Mouse (Mus musculus) kidney, adult 18-20 months (tissue): ENCODE measurements around the gene Thoc2.
"Not testable (repeated sequence)": the region's sequence is repeated elsewhere in the genome, so short reads cannot be mapped to it uniquely, and the experiment has no call there.

Experiments used
- DNase-seq: peaks from one replicate; pipeline ENCODE4 v3.0.0; 2021

Thoc2 gene

DNA sequence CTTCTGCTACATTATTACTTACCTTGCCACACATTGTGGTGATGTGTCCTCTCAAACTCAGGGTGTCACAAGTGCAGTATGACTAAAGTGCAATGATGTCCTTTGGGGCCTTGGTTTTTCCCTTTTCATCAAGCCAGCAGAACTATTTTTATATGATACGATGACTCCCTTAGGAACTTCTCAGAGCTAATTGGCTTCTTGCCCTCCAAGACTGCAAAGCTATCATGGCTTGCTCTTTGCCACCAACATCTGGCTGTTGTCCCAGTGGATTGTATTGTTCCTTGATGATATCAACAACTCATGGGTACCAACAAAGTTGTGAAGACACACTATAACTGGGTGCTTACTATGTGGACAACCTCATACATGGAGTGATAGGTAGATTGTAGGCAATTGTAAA is at the start of gene Thoc2:
Thoc2 (minus strand) TSS at position 101 of the 400 bp plus-strand sequence.
- DNase-seq = no peak

DNA sequence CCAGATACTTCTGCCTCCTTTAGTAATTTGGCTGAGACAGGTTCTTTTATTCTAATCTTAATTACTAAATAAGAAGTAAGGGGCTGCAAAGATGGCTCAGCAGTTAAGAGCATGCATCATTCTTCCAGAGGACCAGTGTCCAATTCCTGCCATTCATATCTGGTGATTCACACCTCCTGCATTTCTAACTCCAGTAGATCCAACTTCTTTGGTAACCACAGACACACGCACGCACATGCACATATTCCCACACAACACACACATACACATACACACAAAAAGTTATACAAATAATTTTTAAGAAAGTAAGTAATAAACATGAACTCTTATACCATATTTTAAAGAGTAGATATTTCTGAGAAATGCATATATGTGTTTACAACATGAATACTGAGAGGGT is 49.6 kb upstream of the Thoc2 start:
- DNase-seq = no peak

DNA sequence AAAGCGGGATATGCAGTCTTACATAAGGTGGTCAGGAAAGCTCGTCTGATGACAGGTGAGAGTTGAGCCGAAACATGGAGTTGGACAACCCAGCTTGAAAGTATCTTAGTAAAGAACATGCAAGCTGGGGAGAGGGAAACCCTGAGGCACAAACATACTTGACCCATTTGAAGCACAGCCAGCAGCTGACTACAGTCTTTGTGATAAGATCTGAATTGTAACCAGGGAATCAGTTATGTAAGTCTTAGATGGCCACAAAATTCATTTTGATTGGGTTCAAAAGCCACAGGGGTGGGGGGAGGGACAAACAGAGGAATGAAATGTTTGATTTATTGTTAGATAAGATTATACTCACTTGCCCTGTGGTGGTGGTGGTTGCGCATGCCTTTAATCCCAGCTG is 48.9 kb upstream of the Thoc2 start:
- no peak for DNase-seq

DNA sequence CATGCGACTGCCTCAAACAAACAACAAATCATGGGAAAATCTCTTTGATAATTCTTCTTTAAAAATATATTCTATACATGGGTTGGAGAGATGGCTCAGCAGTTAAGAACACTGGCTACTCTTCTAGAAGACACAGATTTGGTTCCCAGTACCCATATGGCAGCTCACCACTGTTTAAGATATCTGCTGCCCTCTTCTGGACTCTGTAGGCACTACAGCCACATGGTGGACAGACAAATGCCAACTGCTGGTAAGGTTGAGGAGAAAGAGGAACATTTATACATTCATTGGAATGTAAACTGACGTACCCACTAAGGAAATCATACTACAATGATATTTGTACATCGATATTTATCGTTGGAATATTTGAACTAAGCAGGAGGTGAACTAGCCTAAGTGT is 36.7 kb upstream of the Thoc2 start:
- peak; percentile 25 for DNase-seq

DNA sequence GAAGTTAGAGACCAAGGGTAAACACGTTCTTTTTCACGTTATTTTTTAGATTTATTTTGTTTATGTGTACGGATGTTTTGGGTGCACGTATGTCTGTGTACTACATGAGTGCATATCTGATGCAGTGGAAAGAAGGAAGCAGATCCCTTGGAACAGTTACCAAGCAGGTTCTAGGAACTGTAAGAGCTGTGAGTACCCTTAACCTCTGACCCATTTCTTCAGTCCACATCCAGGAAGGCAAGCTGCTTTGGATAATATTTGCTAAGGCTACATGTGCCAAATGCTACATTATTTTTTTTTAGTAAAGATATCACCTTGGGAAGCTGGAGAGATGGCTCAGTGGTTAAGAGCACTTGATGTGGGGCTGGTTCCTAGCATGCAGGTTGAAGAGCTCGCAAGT is 21.4 kb upstream of the Thoc2 start:
- DNase-seq = no peak

DNA sequence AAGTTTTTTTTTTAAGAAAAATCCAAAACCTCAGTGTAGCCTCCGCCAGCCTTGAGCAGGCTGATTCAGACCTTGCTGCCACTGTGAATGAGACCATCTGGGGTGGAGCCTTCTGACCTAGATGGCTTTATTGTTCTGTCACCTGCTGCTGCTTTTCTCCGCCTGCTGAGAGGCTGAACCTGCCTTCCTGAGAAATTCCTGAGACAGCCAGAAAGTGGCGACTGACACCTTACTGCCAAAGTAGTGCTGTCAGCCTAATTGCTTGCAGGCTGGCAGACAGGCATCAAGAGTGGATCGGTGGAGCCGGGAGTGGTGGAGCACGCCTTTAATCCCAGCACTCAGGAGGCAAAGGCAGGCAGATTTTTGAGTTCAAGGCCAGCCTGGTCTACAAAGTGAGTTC is 11.3 kb upstream of the Thoc2 start:
- not testable (repeated sequence) for DNase-seq

DNA sequence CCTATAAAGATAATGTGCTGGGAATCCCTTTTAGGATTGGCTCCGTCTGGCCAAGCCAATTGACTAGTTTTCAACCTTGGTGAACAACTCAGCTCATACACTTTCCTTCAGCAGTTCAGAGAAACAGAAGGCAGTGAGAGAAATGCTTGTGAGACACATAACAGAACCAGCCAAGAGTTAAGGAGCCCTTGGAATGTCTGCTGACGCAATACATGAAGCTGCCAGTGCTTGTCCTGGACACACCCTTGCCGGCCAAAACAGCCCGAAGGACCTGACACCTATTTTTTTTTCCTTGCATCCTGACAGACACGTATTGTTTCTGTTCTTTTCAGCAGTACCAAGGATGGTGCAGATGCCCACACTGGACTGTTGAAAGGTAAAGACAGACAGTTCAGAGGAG is 4.2 kb upstream of the Thoc2 start:
- no peak for DNase-seq

DNA sequence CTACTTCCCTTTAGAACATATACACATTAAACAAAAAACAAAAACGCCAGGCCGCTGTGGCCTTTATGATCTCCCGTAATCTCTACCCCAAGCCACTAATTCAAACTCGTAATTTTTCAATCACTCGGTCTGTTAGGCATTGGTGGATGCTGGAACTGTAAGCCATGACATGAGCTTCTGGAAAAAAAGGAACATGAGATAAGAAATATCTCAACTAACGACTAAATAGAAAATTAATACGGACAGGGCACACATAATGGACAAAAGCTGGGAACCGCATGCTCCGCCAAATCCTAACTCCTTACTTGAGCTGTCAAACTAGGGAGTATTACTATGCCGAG is 8.4 kb downstream of the Thoc2 start:
- no peak for DNase-seq

DNA sequence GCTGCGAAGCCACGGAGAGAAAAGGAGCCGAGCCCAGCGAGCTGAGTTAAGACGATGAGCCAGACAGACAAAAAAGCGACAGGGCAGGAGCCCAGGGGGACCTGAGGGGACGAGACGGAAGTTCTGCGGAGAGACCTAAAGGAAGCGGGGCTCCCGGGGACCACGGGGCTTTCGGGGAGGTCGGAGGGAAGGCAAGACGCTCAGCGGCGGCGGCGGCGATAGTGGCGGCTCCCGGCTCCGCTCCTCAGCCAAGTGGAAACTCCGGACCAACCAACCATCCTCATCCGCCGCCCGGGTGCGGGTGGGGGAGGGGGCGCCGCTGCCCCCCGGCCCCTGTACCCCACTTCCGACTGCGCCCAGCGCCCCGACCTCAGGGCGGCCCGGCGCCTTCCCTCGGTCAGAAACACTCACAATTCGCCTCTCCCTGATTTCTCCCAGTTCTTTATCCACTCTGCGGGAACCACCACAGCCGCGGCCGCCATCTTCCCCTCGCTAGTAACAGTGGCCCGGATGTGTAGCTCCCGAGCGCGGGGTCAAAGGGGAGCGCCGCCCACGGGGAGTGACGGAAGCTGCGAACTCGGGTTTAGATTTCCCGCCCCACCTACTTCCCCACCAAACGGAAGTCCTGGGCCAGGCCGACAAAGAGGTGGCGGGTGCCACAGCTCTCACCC is 8.9 kb downstream of the Thoc2 start:
- DNase-seq = peak; percentile 90

DNA sequence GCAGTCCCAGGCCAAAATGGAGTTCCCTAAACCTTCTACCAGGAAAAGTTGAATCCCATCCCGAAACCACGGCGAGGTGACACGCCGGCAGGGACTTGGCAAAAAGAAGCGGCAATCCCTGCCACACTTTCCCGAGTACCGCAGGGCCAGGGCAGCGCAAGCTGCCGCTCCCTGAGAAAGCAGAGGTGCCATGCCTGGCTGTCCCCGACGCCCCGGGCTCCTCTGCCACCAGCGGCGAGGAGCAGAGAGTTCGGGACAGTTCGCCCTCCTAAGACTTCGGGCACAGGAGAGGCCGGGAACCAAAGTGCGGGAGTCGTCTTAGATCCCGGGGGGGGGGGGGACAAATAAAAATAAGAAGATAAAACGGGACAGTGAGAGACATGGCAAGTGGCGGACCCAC is 9.5 kb downstream of the Thoc2 start:
- peak; percentile 22 for DNase-seq

DNA sequence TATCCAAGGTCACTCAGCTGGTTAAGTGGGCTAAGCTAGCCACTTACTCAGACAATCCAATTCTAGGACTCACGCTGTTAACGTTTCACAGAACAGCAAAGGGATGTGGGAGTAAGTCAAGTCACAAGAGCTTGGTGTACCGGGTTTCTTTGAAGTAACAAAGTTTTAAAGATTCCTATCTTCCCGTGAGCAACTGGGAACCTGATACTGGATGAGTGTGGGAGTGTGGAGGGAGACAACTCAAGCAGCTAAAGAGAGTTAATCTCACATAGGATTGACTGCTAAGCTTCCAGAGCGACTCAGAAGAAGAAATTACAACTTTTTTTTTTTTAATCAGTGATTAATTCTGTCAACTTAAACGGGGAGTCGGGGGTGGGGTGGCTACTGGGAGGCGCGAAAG is 10.0 kb downstream of the Thoc2 start:
- DNase-seq = no peak

DNA sequence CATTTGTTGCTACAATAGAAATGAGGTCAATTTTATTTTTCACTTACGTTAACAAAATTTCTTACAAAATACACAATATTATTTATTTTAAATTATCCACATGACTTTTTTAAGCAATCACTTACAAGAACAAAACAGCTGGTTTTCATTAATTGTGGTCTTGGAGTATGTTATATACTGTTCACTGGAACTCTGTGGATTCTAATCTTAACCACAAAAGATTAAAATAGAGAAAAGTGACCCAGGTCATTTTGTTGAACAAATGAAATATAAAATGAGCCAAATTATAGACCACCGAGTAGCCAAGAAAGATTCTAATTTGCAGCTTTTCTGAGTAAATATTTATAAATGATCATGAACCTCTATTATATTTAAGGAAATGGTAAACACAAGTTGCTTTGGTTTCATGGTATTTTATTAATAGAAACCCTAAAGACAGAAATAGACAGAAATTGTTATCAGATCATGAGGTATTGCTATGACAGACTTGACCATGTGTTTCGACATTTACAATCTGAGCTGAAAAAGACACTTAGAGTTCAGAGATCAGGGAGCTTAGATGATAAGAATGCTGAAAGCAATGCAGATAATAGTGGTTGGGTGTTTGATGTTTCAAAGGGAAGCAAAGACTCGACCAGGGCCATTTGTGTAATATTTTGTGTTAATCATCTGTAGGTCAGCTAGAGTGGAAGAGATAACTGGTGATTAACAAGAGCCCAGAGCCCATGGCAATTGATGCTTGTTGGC is 35.5 kb downstream of the Thoc2 start:
- no peak for DNase-seq

DNA sequence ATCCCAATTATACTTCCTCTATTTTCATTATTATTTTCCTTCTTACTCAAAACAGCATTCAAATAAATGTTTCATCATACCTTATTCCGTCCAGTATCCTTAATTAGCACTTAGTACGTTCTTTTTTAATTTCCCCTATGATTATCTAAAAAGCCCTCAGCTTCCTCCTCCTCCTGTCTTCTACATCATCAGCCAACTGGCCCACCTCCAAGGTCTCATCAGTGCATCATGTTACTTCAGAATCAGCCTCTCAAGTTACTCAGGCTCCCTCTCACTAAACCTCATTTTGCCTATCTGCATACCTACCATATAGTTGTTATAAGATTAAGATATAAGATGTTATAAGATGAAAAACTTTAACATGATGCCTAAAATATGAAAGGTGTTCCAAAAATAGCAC is 43.9 kb downstream of the Thoc2 start:
- DNase-seq = no peak

DNA sequence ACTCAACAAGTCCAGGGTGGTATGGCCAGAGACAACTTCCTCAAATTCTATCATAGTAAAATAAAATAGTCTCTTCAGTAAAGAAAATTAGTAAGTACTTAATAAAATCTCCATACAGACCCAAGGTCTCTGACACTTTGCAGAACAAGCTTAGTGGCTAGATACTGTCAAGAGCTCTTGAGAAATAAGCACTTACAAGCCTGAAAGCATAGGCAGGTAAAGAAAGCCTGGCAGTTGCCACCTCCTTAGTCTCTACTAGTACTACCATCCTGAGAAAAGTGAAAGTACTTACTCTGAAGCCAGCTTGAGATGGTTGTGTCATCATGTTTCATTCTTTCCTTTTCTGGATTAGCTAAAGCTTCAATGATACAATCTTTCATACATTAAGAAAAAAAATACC is 82.7 kb downstream of the Thoc2 start:
- no peak for DNase-seq

DNA sequence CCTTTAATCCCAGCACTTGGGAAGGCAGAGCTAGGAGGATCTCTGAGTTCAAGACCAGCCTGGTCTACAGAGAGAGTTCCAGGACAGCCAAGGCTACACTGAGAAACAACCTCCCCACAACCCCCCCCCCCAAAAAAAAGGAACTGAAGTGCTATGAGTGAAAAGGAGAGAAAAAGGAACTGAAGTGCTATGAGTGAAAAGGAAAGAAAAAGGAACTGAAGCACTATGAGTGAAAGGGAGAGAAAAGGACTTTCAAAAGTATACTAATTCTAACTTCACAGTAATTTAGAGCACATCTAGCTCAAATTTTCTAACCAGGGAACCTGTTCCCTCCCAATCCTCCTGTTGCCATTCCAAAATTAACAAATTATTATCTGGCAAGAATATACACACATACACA is 114.9 kb downstream of the Thoc2 start:
- no peak for DNase-seq

DNA sequence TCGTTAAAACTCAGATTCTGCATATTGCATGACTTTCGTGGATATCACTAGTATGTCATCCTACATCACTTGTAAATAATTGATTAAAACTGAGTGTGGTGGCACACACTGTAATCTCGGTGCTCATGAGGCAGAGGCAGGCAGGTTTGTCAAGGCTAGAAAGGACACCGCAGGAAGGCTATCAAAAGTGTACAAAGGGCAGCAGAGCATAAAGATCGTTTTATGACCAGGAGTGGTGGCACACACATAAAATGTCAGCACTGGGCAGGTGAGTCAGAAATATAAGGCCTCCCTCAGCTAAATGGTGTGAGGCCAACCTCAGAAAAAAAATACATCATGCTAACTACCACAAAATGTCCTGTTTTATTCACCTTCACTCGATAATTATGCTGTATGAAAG is 127.2 kb downstream of the Thoc2 start:
- no peak for DNase-seq
